Mouse (Mus musculus) lung, embryonic 16.5 days (tissue): ENCODE measurements around the gene Pold1. TPM values are rescaled to one million over a fixed set of nuclear protein-coding genes. Genes with fewer than 3 reads are reported as not detected.

Experiments
- ATAC-seq: fragments of 200-750 bp; cut with Nextera tagmentation; 2 replicates; pipeline ENCODE4 v1.8.0; 2017; ENCODE audit warnings: low read depth, mild to moderate bottlenecking, moderate library complexity
- H3K27ac ChIP-seq: fragments of 300-500 bp; sonication (generic); 2 replicates; pipeline ENCODE4 v1.5.1; 2014; ENCODE audit warnings: mild to moderate bottlenecking, control low read depth, low read length
- H3K27me3 ChIP-seq: fragments of 300-500 bp; sonication (generic); 2 replicates; pipeline ENCODE4 v1.6.1; 2014; ENCODE audit warnings: low read depth, low read length, mixed read lengths; ENCODE audit not compliant: control insufficient read depth, insufficient read depth
- H3K36me3 ChIP-seq: fragments of 300-500 bp; sonication (generic); 2 replicates; pipeline ENCODE4 v1.6.1; 2014; ENCODE audit warnings: low read length; ENCODE audit not compliant: control insufficient read depth, insufficient read depth
- H3K4me1 ChIP-seq: fragments of 300-500 bp; sonication (generic); replicated peaks from 2 replicates; pipeline ENCODE4 v1.6.1; 2014; ENCODE audit warnings: low read length, mixed read lengths; ENCODE audit not compliant: control insufficient read depth, insufficient read depth
- H3K4me2 ChIP-seq: fragments of 300-500 bp; sonication (generic); 2 replicates; pipeline ENCODE4 v1.6.1; 2014; ENCODE audit warnings: low read depth, low read length, control low read depth
- H3K4me3 ChIP-seq: fragments of 300-500 bp; sonication (generic); 2 replicates; pipeline ENCODE4 v1.5.1; 2014; ENCODE audit warnings: mild to moderate bottlenecking, low read length, control low read depth
- H3K9ac ChIP-seq: fragments of 300-500 bp; sonication (generic); 2 replicates; pipeline ENCODE4 v1.6.1; 2014; ENCODE audit warnings: low read length, control low read depth
- H3K9me3 ChIP-seq: fragments of 300-500 bp; sonication (generic); 2 replicates; pipeline ENCODE4 v1.6.1; 2016; ENCODE audit warnings: low read length; ENCODE audit not compliant: control insufficient read depth
- WGBS: fragments of 180-500 bp; shearing (Covaris S2); extraction: QIAGEN DNeasy Blood & Tissue Kit; methylation state at CpG from one replicate; pipeline ENCODE4 v1.1.7; 2014; 5-methylcytosine and 5-hydroxymethylcytosine counted together
- polyA plus RNA-seq: library from polyadenylated mRNA; unstranded; fragments of >200 nt; fragmentation: Nextera tagmentation; extraction: Ambion mirVana; gene quantifications from 2 replicates; pipeline ENCODE4 v1.2.1, GENCODE M21; 2015

Gene Pold1
- polyA plus RNA-seq, 1 experiment from 2014 or later = 100 TPM

- H3K4me1 ChIP-seq = no peaks in the 10 kb centered on the region
- 81% methylated on average over 29 of the region's 29 CpGs for whole genome bisulfite sequencing
- ATAC-seq = no peak
- peaks cover 3% of the 10 kb centered on the region; the same call in 1 of the 2 replicates for H3K27me3 ChIP-seq
- no peaks in the 10 kb centered on the region for H3K9me3 ChIP-seq
- peaks cover 31% of the 10 kb centered on the region for H3K36me3 ChIP-seq
- H3K27ac ChIP-seq = no peak overlapping the region
- no peak overlapping the region for H3K4me3 ChIP-seq
- no peak overlapping the region for H3K4me2 ChIP-seq
- H3K9ac ChIP-seq = no peak overlapping the region
Measured at GRCm38 (mm10) chr7:44532918-44533745, 15.5 kb downstream of the Pold1 start.

DNA sequence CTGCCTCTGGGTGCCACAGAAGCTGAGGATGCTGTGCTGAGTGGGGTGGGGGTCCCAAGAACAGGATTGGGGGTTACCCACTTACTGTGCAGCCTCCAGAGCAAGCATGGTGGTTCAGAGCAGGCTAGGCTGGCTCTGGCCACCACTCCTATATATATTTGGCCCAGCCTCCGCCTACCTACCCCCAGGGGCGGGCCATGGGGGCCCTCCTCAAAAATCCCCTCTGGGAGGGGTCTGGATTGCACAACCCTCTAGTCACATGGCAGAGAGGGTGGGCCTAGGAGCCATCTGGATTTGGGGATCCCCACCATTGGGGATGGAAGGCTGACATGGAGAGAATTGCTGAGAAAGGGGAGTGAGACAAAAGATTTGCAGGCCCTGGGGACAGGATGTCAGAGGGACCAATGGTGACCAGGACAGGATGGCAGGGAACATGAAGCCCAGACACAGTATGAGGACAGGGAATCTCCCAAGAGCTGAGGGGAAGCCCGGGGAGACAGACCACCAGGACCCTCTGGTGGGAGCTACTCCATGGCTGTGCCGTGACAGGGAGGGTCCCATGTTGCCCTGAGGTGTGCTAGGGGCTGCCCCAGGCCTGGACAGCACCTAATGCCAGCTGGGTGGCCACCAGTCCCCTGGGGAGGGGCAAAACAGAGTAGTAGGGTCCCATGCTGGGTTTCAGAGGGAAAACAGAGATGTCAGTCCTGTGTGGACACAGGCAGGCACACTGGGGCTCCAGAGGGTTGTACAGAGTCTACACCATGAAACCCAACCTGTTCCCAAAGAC lies 16.5 kb downstream of the Pold1 start, which contains the start of gene Spib:
Spib (minus strand) TSS at position 126 of the 787 bp plus-strand sequence.
- ATAC-seq = no peak
- no peak within 1 kb of the TSS for H3K9ac ChIP-seq
- peaks cover 5% of the 10 kb centered on the region; the same call in 1 of the 2 replicates for H3K4me1 ChIP-seq
- no peak within 1 kb of the TSS for H3K4me3 ChIP-seq
- peaks cover 3% of the 10 kb centered on the region; the same call in 1 of the 2 replicates for H3K27me3 ChIP-seq
- peaks cover 23% of the 10 kb centered on the region for H3K36me3 ChIP-seq
- H3K9me3 ChIP-seq = no peaks in the 10 kb centered on the region
- no peak within 1 kb of the TSS for H3K27ac ChIP-seq
- 73% methylated on average over 4 of the region's 4 CpGs for WGBS
- H3K4me2 ChIP-seq = no peak within 1 kb of the TSS

DNA sequence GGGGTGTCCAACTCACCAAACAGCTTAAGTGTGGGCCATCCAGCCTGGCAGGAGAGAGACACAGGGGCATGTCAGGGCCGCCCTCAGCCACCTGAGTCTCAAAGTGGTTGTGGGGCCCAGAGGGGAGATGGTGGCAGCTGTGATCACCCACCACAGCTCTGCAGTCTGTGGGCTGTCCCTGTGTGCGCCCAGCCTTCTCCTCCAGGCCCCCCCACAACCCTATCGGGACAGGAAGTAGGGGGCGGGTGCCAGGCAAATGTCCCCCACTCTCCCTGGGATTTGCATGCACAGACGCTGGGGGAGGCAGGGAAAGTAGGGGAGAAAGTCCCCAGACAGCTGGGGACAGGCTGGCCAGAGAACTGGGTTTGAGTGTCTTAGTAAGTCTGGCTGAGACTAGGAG lies 17.4 kb downstream of the Pold1 start:
- H3K4me1 ChIP-seq = peaks cover 5% of the 10 kb centered on the region; the same call in 1 of the 2 replicates
- peaks cover 15% of the 10 kb centered on the region for H3K36me3 ChIP-seq
- H3K4me2 ChIP-seq = no peak overlapping the region
- H3K27ac ChIP-seq = no peak overlapping the region
- H3K9me3 ChIP-seq = no peaks in the 10 kb centered on the region
- WGBS = 19% methylated on average over 5 of the region's 5 CpGs
- no peak overlapping the region for H3K4me3 ChIP-seq
- H3K27me3 ChIP-seq = peaks cover 3% of the 10 kb centered on the region; the same call in 1 of the 2 replicates
- ATAC-seq = no peak
- no peak overlapping the region for H3K9ac ChIP-seq

DNA sequence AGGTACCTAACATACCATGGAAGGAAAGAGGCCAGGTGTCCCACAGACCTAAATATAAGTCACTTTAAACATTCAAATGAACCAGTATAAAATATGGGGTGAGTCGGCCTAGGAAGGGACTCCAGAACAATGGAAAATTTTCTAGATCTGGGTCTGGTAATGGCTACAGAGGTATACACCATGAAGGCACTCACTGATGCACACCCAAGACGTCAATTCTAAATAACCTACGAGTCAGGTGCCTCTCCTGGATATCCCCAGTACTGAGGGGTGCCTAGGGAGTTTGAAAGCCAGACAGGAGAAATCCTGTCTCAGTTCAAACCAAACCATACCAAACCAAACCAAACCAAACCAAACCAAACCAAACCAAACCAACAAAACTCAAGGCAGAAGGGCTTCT lies 18.1 kb downstream of the Pold1 start:
- H3K9me3 ChIP-seq = no peaks in the 10 kb centered on the region
- WGBS = 70% methylated on average over 3 of the region's 3 CpGs
- ATAC-seq = no peak
- peaks cover 8% of the 10 kb centered on the region; the same call in 1 of the 2 replicates for H3K4me1 ChIP-seq
- no peak overlapping the region for H3K4me3 ChIP-seq
- H3K9ac ChIP-seq = no peak overlapping the region
- H3K4me2 ChIP-seq = no peak overlapping the region
- H3K36me3 ChIP-seq = peaks cover 12% of the 10 kb centered on the region
- H3K27me3 ChIP-seq = peaks cover 3% of the 10 kb centered on the region; the same call in 1 of the 2 replicates
- H3K27ac ChIP-seq = no peak overlapping the region

DNA sequence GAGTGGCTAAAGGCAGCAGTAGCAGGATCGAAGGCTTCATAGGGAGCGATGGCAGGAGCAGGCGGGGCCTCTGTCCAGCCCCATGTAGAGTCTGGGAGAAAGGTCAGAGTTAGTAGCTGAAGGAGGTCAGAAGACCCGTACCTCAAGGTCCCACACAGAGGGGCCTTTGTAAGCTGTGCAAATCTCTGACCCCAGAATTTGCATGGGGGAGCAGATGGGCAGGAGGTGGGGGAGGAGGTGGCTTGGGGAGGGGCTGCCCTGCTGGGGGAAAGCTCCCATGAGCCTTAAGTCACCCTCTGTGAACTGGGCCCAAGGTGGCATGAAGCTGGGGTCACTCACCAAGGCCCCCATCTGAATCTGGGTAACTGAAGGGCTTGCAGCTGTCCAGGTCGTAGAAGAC lies 19.1 kb downstream of the Pold1 start:
- H3K4me2 ChIP-seq = no peak overlapping the region
- no peak for ATAC-seq
- no peak overlapping the region for H3K27ac ChIP-seq
- 49% methylated on average over 5 of the region's 5 CpGs for WGBS
- peaks cover 16% of the 10 kb centered on the region; the same call in 1 of the 2 replicates for H3K4me1 ChIP-seq
- H3K9me3 ChIP-seq = no peaks in the 10 kb centered on the region
- no peak overlapping the region for H3K4me3 ChIP-seq
- peaks cover 6% of the 10 kb centered on the region; the same call in 1 of the 2 replicates for H3K27me3 ChIP-seq
- H3K36me3 ChIP-seq = peaks cover 4% of the 10 kb centered on the region
- H3K9ac ChIP-seq = no peak overlapping the region

GRCm38 (mm10) chr7:44527483-44528398 lies 20.9 kb downstream of the Pold1 start:
- Histone ChIP-seq H3K4me2 (peak overlapping the region; percentile 63), H3K9me3 (no peaks in the 10 kb centered on the region), H3K4me3 (peak overlapping the region; percentile 36), H3K27me3 (peaks cover 17% of the 10 kb centered on the region; the same call in 1 of the 2 replicates), H3K9ac (peak overlapping the region; percentile 57), H3K36me3 (no peaks in the 10 kb centered on the region), H3K27ac (no peak overlapping the region), H3K4me1 (peaks cover 18% of the 10 kb centered on the region; the same call in 1 of the 2 replicates)
- WGBS = 4% methylated on average over 40 of the region's 40 CpGs
- peak; percentile 41; the same call in 1 of the 2 replicates for ATAC-seq

GRCm38 (mm10) chr7:44526414-44527154 lies 22.1 kb downstream of the Pold1 start:
- H3K4me1 ChIP-seq = peaks cover 18% of the 10 kb centered on the region; the same call in 1 of the 2 replicates
- H3K27ac ChIP-seq = no peak overlapping the region
- peaks cover 25% of the 10 kb centered on the region for H3K27me3 ChIP-seq
- no peak overlapping the region for H3K9ac ChIP-seq
- WGBS = 88% methylated on average over 14 of the region's 14 CpGs
- H3K9me3 ChIP-seq = no peaks in the 10 kb centered on the region
- no peak overlapping the region for H3K4me2 ChIP-seq
- H3K4me3 ChIP-seq = no peak overlapping the region
- no peaks in the 10 kb centered on the region for H3K36me3 ChIP-seq
- ATAC-seq = no peak
